Mouse (Mus musculus) frontal cortex, postnatal 10 days (tissue): ENCODE data around the gene Vmn2r111.
"Not testable (repeated sequence)": the region's sequence is repeated elsewhere in the genome, so short reads cannot be mapped to it uniquely, and the experiment has no call there.

Experiments used
- DNase-seq, 2 experiments: peaks; one replicate each; pipeline ENCODE4 v3.0.0; 2022; ENCODE audit warnings: low spot score in 2 of 2, mixed read lengths in 1 of 2

Vmn2r111 gene

DNA sequence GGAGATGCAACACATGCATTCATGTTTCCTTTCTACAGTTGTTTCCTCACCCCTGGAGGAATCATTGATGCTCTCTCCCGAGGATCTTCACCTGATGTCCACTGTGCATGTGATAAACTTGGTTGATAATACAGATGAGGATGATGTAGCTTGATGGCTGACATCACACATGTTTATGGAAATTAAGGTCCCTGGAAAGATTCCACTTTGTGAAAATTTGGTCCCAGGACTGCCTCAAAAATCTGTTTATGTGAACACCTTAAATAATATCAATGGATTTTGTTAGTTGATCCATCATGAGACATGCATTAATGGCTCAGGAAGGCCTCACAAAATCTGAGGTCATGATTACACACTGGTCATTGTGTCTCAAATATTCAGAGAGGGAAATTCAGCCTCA, at the start of gene Vmn2r111:
Gene Vmn2r111, minus strand, starts transcription at position 101 of the 400 bp plus-strand sequence.
- not testable (repeated sequence) for DNase-seq

DNA sequence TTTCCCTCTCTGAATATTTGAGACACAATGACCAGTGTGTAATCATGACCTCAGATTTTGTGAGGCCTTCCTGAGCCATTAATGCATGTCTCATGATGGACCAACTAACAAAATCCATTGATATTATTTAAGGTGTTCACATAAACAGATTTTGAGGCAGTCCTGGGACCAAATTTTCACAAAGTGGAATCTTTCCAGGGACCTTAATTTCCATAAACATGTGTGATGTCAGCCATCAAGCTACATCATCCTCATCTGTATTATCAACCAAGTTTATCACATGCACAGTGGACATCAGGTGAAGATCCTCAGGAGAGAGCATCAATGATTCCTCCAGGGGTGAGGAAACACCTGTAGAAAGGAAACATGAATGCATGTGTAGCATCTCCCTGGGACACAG, 27.4 kb upstream of the Vmn2r111 start, which contains the start of gene Vmn2r112:
Gene Vmn2r112, plus strand, starts transcription at position 301 of the 400 bp plus-strand sequence.
- not testable (repeated sequence) for DNase-seq

DNA sequence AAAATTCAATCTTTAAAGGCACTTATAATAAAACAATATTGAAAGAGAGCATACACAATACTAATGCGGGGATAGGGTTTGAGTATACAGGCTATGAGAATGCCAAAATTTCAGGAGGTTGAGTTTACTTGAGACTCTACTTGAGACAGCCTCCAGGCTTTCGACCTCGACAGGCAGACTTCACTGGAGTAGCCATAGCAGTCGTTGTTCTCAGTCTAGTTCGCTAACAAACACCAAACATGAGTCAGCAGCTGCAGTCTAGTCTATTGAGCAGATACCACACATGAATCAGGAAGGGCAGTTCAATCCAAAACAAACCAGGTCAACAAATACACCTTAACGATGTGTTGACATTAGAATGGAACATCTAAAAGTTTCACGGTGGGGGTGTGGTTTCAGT, 52.8 kb downstream of the Vmn2r111 start:
- not testable (repeated sequence) for DNase-seq

DNA sequence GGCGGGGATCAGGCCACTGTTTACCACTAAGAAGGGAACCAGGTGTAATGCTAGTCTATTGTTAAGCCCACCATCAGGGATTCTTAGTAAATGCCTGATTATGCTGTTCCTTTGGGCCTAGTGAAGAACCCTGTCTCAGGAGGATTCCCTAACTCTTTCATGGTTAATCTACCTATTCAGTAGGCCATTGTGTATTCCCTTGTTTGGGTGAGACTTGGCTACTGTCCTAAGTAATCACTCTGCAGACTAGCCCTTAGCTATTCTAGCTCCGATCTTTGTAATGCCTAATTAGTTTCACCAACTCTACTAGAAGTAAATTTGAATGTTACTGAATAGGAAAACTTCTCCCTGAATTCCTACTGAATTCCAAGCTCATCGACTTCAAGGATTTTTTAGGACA, 53.2 kb downstream of the Vmn2r111 start:
- DNase-seq, result not testable (repeated sequence)

DNA sequence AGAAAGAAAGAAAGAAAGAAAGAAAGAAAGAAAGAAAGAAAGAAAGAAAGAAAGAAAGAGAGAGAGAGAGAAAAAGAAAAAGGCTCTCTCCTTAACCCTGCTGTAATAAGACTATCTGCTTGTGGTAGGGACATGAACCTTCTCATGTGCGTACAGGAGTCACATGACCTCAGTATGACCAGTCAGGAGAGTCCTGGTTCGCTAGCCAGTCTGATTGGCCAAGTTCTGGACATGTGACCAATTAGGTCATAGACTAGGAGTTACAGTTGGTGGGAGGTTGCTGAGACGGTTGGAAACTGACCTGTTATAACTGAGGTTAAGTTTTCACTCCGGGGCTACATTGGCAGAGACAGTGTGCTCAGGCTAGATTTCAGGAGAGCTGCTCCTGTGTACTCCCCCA, 76.2 kb downstream of the Vmn2r111 start:
- DNase-seq, result no peak
